Mouse (Mus musculus) sigmoid colon, adult 10 weeks (tissue): Measurements from ENCODE around the gene Prkce. TPM values are rescaled to one million over a fixed set of nuclear protein-coding genes. Genes with fewer than 3 reads are reported as not detected.

Experiments
- polyA plus RNA-seq: library from polyadenylated mRNA; stranded (reverse); fragments of 350-450 nt; fragmentation: Illumina TruSeq; extraction: RNeasy Lipid Tissue Mini Kit (QIAGEN cat#74804); gene quantifications from one replicate; pipeline ENCODE4 v1.2.3, GENCODE M21; 2014; ENCODE audit warnings: low read depth, low replicate concordance

The Prkce gene
- polyA plus RNA-seq, result 25.3 TPM

DNA sequence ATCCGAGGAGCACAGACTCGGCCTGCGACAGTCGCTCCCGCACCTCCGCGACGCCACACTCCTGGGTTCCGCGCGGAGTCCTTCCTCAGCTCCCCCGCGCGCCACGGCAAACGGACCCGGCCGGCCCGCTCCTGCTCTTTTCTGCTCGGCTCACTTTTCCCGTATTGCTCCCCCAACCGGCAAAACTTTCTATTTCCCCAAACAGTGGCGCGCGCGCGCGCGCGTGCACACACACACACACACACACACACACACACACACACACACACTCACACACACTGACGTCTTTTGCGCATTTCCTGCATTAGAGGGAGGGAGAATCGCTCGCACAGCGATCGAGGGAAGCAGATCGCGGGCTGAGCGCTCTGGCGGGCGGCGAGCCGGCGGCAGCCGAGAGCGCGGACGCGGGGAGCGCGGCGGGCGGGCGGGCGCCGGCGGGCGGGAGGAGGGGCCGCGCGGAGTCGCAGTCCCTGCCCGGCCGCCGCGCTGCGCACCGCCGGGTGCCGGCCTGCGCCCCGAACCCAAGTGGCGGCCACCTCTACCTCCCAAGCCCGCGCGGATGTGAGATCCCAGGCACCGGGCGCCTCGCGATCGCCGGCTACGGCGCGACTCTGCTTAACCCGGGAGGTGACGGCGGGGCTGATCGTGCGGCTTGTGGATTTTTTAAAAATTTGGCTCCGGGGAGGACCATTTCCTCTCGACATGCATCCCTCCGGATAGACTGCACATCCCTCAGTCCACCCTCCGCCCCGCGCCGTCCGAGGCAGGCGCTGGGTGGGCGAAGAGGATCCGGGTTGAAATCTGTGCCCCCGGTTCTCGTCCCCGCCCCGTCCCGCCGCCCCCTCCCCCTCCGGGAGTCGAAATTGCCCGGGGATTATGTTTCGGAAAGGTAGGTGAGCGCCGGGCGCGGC lies at the start of gene Prkce:
TSS of gene Prkce (plus strand) at position 466 of the 911 bp plus-strand sequence.

DNA sequence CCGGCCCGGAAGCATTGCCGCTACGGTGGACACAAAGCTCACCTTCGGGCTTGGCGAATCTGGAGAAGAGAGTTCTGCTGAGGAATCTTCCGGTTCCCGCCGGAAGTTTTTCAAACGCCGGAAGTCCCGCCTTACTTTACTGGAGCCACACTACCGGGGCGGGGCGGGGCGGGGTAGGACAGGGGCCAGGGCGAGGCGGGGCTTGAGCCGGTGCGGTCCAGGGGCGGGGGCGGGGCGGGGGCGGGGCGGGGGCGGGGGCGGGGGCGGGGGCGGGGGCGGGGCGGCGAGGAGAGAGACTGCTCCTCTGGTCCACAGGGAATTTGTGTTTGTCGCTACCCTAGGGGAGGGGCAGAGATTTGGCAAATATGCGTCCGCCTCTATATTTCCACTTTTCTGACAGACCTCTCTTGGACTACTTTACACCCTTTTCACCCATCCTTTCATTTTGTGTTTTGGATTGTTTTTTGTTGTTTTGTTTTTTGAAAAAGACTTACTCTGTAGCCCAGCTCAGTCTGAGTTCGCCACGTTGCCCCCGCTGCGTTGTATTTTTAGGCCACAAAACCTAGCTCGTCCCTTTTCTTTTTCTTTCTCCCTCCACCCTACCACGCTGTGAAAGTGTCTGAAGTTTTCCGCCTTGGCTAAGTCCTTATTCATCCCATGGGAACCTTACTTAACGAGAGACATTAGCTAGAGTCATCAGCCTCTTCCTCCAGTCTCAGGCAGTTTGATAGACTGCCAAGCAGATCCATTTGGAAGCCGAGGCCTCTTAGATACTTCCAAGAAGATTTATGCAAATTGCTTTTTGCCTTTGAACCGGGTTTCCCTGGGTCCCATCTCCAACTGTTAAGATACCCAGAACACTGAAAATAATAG lies 22.3 kb upstream of the Prkce start, which contains the start of gene Srbd1:
TSS of gene Srbd1 (minus strand) at position 97 of the 873 bp plus-strand sequence.

DNA sequence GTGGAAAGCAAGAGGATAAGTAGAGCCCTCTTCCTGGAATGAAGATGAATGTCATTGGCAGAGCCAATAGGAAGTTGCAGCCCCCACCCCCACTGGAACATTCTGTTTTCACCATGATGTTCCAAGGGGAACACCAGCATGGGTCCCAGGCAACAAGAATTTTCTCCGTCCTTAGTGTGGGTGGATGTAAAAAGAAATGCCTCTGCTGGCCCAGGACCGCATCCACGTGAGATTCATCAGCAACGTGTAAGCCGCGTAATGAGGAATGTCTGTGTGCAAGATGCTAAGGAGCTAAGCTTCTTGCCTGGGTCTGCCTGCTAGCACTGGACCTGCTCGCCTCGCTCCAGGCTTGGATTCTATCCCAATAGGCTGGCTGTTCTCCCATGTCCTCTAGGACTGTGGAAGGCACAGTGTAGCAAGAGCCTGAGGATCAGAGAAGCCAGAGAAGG lies 337.6 kb downstream of the Prkce start, which contains the start of gene Gm10309:
TSS of gene Gm10309 (minus strand) at position 50 of the 449 bp plus-strand sequence.

Other genes with a start within 250 kb of the Prkce start
- gene Srbd1, start 22.6 kb upstream of the Prkce start, polyA plus RNA-seq, result 10.7 TPM